Comparison of ENCODE assay signal across 18 mouse cellular contexts in genomic region chr7:107688040-107688439, GRCm38 (mm10).
DNase-seq lines count a peak whose midpoint lies in the region.
"Had no signal": no experiment of that assay in that cellular context is flagged by ENCODE, and none has a peak within 500 bp of the region (broad histone marks: within the 10 kb centered on the region; RNA-seq: fewer than 3 reads in every experiment).

No protein-coding gene starts in this region.

- H3K4me3 ChIP-seq in embryonic facial prominence, embryonic 10.5 days = no peak overlapping the region
- no peak overlapping the region for H3K4me3 ChIP-seq in limb, embryonic 10.5 days
- H3K4me3 ChIP-seq in forebrain, embryonic 10.5 days = no peak overlapping the region
- H3K4me3 ChIP-seq: embryonic facial prominence, embryonic 12.5 days; heart, embryonic 12.5 days; hindbrain, embryonic 15.5 days had no signal

- peak overlapping the region; percentile 45 for H3K27ac ChIP-seq in embryonic facial prominence, embryonic 10.5 days (replicated peaks)
- 0 out of 2 replicates have a peak overlapping the region, but pooled peaks have one; percentile 42 for H3K27ac ChIP-seq in limb, embryonic 10.5 days
- no peak overlapping the region for H3K27ac ChIP-seq in forebrain, embryonic 10.5 days
- H3K27ac ChIP-seq: embryonic facial prominence, embryonic 12.5 days; hindbrain, embryonic 15.5 days had no signal

- H3K4me1 ChIP-seq in embryonic facial prominence, embryonic 10.5 days = peaks cover 68% of the 10 kb centered on the region
- peaks cover 43% of the 10 kb centered on the region for H3K4me1 ChIP-seq in limb, embryonic 10.5 days
- H3K4me1 ChIP-seq in forebrain, embryonic 10.5 days = peaks cover 31% of the 10 kb centered on the region

- H3K9me3 ChIP-seq in embryonic facial prominence, embryonic 10.5 days = no peaks in the 10 kb centered on the region
- H3K9me3 ChIP-seq in limb, embryonic 10.5 days (replicated peaks) = no peaks in the 10 kb centered on the region
- H3K9me3 ChIP-seq in forebrain, embryonic 10.5 days = no peaks in the 10 kb centered on the region
- H3K9me3 ChIP-seq: embryonic facial prominence, embryonic 12.5 days; heart, embryonic 12.5 days; hindbrain, embryonic 15.5 days had no signal

- peaks cover 34% of the 10 kb centered on the region for H3K36me3 ChIP-seq in embryonic facial prominence, embryonic 10.5 days (replicated peaks)
- peaks cover 42% of the 10 kb centered on the region for H3K36me3 ChIP-seq in limb, embryonic 10.5 days
- H3K36me3 ChIP-seq in forebrain, embryonic 10.5 days (replicated peaks) = no peaks in the 10 kb centered on the region
- H3K36me3 ChIP-seq: G1E; heart, embryonic 12.5 days; hindbrain, embryonic 15.5 days had no signal

- DNase-seq in urinary bladder, postnatal 14 days (ENCODE audit: low spot score) = peak; percentile 55
- DNase-seq in urinary bladder, postnatal 4 days (ENCODE audit: low spot score in 2 of 2) = no peak
- no peak for DNase-seq in embryonic facial prominence, embryonic 10.5 days (ENCODE audit: low spot score)
- no peak for DNase-seq in limb, embryonic 10.5 days (ENCODE audit: low spot score)
- no peak for DNase-seq in adrenal gland, adult 8-10 months
- DNase-seq in lung, postnatal 4 days = no peak
- DNase-seq in forebrain, embryonic 10.5 days (ENCODE audit: extremely low spot score, low spot score) = no peak
- DNase-seq: adrenal gland, postnatal 14 days; cerebellum, adult 2 months; cerebellum, postnatal 10 days; embryo, embryonic 11 days; gastrocnemius, postnatal 10 days; heart, postnatal 36 days; kidney, adult 11 months had no signal

- WGBS in embryonic facial prominence, embryonic 10.5 days = 72% methylated on average over 4 of the region's 4 CpGs
- 76% methylated on average over 4 of the region's 4 CpGs for WGBS in limb, embryonic 10.5 days
- 82% methylated on average over 4 of the region's 4 CpGs for WGBS in forebrain, embryonic 10.5 days

- H3K27me3 ChIP-seq in embryonic facial prominence, embryonic 10.5 days (replicated peaks; ENCODE audit: low read depth, poor library complexity, severe bottlenecking) = peaks cover 2% of the 10 kb centered on the region; the same call in 1 of the 2 replicates
- H3K27me3 ChIP-seq in limb, embryonic 10.5 days (ENCODE audit: low read depth, poor library complexity, severe bottlenecking) = no peaks in the 10 kb centered on the region
- 0 out of 2 replicates have a peak, but pooled peaks cover 12% of the 10 kb centered on the region for H3K27me3 ChIP-seq in forebrain, embryonic 10.5 days (ENCODE audit: poor library complexity, severe bottlenecking)
- H3K27me3 ChIP-seq: embryonic facial prominence, embryonic 12.5 days; heart, embryonic 12.5 days had no signal
